Mouse (Mus musculus) frontal cortex, postnatal 14 days (tissue): ENCODE measurements around the gene Spaar.

Experiments
- DNase-seq, 2 experiments: peaks; one replicate each; pipeline ENCODE4 v3.0.0; 2022; ENCODE audit warnings: low spot score in 2 of 2

Gene Spaar

GRCm38 (mm10) chr4:43729794-43730550, at the start of gene Spaar:
TSS of gene Spaar (plus strand) at chr4:43730034.
- DNase-seq: no peak

GRCm38 (mm10) chr4:43690021-43690420, 39.8 kb upstream of the Spaar start:
- no peak for DNase-seq

DNA sequence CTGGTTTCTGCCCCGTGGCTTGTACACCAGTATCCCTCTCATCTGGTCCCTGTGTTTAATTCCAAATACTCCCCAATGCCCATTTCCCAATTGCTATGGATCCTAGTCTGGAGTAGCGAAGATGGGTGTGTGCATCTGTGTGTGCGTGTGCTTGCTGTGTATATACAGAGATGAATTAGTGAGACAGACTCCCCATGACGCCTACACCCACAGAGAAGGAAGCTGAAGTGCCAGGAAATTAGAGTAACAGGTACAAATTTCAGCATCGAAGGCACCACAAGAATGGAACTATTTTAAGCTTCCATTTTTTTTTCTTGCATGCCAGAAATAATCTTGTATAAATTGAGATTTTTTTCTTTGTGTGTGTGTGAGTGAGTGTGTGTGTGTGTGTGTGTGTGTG, 38.8 kb upstream of the Spaar start:
- DNase-seq: no peak

DNA sequence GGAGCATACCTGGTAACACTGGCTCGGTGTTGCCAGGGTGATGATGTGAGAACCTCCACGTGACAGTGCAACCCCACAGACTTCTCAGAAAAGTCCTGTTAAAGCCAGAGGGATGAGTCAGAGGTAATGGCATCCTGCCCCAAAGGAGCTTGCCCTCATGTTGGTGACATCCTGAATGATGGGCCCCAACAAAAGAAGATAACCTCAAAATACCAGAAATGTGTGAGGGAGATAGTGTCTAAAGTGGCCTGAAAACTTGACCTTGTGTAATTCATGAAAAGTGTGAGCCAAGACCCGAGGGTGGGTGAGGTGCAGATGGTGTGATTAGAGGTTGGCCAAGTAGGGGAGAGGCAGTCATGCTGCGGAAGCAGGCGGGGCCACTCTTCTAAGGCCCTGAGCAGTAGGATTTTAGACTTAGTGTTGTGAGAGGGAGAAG, 36.0 kb upstream of the Spaar start:
- no peak for DNase-seq

DNA sequence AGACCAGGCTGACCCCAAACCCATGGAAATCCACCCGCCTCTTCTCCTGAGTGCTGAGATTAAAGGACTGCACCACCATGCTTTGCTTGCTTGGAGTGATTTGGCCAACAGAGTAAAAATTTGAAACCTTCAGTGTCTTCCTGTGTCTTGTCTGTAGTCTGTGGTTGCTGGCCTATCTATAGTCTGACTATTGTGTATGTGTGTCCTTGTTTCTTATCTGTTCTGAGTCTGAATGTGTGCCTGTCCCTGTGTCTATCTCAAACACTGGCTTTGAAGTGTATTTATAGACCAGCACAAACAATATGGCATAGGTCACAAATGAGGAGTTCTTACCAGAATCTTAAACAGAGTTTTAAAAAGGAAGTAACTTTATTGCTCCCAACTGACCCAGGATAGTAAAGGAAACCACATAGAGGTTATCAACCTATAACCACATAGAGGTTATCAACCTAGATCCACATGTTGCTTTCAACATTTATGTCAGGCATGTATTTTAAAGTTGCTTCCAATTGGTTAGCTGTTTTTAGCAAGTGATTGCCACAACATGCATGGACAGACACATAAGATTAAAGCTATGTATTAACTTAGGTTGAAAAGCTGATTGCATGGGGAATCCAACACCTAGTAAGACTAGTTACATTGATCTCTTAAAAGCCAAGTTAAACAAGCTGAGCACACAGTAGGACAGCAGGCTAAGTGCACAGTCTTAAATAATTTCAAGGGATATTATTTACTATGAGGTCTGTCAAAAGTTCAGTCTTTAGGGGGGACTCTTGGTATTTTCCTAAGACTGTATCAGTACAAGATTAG, 35.2 kb upstream of the Spaar start:
- DNase-seq: no peak

- no peak for DNase-seq
Measured at GRCm38 (mm10) chr4:43695249-43695671, 34.6 kb upstream of the Spaar start.

- no peak for DNase-seq
Measured at GRCm38 (mm10) chr4:43696561-43696960, 33.3 kb upstream of the Spaar start.

DNA sequence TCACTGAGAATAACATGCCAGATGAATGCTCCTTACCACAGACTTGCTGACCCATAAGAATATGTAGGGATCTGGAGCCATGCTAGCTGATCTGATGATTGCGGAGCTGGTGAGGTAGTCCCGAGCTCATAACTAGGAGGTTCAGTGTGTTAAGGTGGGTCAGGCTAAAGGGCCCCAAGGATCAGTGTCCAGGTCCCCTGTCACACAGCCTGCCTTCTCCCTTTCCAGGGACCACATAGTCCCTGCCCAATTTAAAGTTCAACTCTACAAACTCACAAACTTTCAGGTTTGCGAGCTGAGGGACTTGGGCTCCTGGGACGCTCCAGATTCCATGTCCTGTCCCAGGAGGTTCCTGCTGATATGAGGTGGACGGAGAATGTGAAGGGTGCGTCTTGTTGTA, 29.1 kb upstream of the Spaar start, which contains the start of gene Olfr70:
Gene Olfr70 (minus strand): TSS at position 101 of the 400 bp plus-strand sequence.
- DNase-seq: no peak

DNA sequence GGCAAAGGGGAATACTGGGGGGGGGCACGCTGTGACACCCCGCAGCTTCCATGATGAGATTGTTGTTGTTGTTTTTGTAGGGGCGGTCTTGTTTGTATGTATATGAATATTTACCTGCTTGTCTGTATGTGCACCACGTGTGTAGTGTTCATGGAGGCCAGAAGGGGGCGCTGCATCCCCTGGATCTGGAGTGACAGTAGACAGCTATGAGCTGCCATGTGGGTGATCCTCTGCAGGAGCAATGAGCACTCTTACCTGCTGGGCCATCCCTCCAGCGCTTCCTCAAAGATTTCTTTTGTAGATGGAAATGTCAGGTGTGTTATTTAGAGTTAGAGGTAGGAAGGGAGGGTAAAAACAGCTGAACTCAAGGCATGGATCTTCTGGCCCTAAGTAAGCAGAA, 26.4 kb upstream of the Spaar start:
- DNase-seq: no peak

DNA sequence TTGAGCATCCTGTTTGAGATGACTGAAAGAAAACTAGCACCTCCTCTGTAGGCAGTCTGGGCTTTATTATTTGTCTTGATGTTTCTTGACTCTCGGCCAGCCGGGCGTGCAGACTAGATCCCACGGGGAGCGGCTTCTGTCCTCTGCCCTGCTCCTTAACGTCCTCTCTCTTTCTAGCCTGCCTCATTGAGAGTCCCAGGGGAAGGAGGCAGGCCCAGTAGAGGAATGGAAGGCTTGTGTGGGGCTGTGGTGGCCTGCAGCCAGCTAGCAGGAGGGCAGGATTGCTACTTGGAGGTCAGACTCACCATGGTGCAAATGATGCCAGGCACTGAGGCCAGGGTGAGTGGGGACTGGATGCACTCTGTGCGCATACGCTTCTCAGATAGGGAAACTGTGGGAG, 26.0 kb upstream of the Spaar start:
- DNase-seq: no peak

DNA sequence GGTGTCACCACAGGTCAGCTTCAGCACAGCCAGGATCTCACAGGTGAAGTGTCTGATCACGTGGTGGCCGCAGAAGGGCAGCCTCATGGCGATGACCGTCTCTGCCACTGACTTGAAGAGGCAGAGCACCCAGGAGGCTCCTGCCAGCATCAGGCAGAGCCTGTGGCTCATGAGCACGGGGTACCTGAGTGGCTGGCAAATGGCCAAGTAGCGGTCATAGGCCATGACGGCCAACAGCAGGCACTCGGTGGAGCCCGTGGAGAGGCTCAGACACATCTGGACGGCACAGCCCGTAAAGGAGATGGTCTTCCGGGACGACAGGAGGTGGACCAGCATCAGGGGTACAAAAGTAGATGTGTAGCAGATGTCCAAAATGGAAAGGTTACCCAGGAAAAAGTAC, 23.8 kb upstream of the Spaar start:
- no peak for DNase-seq

- no peak for DNase-seq
Measured at GRCm38 (mm10) chr4:43709869-43710268, 20.0 kb upstream of the Spaar start, which contains the start of gene Olfr71. TSS of gene Olfr71 (minus strand) at chr4:43710255.

GRCm38 (mm10) chr4:43711821-43712220, 18.0 kb upstream of the Spaar start:
- DNase-seq: peak in 1 of 2 experiments; percentile 70

- DNase-seq: no peak
Measured at GRCm38 (mm10) chr4:43713652-43714219, 16.1 kb upstream of the Spaar start.

DNA sequence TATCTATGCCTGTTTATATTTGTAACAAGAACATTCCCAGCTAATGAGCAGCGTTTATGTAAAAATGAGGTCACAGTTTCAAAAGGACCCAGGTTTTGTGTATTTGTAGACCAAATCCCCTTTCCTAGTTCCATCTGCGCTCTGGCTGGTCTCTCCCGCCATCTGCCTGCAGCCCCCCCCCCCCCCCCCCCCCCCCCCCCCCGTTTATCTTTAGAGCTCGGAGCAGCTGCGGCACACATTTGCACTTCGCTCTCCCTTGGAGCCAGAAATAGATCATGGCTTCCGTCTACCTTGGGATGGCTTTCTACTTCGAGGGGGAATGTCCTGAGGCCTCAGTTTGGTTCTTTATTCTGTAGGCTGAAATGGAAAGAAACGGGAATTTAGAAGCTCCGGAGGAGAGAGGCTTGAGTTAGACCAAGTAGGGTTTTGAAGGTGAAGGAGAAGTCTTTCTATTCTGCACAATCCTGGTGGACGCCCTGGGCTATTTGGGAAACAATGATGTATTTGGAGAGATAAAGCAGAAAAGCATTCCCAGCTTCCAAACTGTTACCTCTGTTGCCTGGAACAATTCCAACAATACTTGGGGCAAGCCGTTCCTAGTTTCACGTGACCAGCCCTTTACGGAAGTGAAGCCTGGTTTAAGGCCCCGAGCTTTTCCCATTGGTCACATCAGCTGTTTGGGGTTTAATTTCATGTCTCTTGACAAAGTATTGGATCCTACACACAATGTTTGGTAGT, 9.2 kb upstream of the Spaar start:
- no peak for DNase-seq

DNA sequence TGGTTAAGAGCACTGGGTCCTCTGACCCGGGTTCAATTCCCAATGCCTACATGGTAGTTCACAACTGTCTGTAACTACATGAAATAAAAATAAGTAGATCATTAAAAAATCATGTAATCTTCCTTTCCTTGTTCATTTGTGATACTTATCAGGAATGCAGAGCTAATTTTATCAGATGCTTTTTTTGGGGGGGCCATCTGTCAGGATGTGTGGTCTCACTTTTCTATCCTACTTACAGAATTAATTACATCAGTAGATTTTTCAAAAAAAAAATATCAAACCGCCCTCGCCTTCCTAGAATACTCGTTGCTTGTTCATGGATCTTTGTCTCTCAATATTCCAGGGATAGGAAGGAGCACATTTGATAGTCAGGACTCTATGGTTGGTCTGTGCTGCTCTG, 7.6 kb upstream of the Spaar start:
- DNase-seq: no peak

GRCm38 (mm10) chr4:43724764-43725163, 5.1 kb upstream of the Spaar start:
- DNase-seq: no peak

DNA sequence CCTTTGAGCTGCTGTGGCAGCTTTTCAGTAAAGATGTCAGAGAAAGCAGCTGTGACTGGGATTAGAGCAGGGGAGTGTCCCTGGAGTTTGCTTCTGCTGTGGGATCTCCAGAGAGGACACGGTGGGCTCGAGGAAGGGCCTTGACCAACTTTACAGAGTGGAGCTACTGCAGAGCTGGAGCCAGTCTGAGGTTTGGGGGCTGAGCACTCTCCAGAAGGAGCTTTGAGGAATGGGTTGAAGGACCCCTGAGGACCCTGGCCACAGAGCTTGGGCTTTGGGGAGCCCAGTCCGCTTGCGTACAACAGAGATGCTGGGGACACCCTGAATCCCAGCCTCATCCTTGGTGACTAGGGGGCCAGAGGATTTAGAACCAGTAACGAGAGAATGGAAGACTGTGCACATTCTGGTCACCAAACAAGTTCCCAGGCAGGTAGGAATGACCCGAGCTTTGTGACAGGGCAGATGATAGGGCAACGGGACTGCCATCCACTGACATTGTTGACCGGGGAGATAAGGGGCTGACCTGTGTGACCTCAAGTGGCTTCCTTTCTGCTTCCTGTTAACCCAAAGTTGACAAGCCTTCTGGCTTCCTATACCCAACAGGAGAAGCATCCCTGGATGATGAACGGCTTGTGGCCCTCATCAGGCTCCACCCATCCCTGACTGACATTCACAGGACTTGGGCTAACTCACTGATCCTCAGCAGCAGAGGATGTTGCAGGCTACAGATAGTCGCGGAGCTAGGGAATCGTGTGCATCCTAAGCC, 3.4 kb upstream of the Spaar start:
- DNase-seq: no peak

DNA sequence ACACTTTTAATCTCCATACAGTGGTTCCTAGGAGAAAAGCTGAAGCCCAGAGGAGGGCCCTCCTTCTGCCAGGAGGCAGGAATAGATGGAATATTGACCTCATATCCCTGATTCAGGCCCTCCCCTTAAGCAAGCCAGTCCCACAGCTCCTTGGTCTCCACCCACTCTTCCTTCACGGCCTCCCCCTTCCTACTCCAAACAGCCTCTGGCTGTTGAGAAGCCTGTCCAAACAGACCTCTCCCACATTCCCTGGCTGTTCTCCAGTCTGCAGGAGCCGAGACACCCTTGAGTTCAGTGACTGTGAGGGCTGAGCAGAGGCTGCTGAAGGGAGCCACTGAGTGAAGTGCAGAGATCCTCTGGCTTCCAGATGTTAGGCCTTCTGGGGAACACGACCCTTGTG, 2.8 kb upstream of the Spaar start, which contains the start of gene Hrct1:
Gene Hrct1 (plus strand): TSS at position 194 of the 400 bp plus-strand sequence.
- no peak for DNase-seq

DNA sequence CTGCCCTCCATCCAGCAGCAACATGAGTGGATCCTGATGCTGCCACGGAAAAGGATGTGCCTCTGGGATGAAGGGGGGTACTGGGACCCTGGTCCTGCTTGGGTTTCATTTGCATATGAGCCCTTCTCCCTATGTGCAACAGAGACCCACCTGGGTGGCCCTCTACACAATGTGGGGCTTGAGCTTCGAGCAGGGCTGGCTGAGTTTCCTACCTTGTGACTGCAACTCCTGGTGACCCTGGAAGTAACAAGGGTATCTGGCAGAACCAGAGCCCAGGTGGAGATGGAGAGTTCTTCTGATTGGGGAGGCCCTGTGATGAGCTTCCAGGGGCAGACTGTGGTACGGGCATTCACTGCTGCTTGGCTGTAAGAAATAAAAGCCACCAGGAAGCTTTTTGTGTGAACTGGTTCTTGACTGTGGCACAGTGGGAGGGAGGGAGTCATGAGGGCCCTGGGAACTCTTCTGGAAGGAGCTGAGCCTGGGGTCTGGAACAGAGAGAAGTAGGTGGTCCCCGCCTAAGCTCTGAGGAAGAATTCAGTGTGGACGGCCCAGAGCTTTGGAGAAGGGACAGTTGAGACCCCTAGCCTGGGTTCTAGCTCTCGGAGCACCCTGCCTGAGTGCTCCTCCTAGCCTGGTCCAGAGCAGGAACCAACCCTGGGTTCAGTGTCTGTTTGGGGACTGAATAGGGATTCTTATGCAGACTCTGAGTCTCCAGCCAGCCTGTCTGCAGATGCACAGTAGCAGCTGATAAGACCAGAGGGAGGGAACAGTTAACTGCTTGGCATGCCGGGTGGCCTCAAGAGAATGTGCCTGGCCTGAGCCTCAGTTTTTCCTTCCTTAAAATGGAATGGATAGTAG, 1.9 kb upstream of the Spaar start:
- DNase-seq: no peak
